Mouse (Mus musculus) heart, embryonic 12.5 days (tissue): ENCODE data around the gene Slc35c1. TPM values are rescaled to one million over a fixed set of nuclear protein-coding genes. Genes with fewer than 3 reads are reported as not detected.
A peak's percentile ranks its signal among the peaks of the same experiment; 100 is the strongest.
"Not testable (repeated sequence)": the region's sequence is repeated elsewhere in the genome, so short reads cannot be mapped to it uniquely, and the experiment has no call there.

Source experiments
- ATAC-seq: fragments of 200-750 bp; cut with Nextera tagmentation; 2 replicates; pipeline ENCODE4 v1.8.0; 2017; ENCODE audit warnings: moderate TSS enrichment, moderate library complexity; ENCODE audit not compliant: insufficient number of reproducible peaks, low FRiP score
- H3K27ac ChIP-seq: fragments of 300-500 bp; sonication (generic); 2 replicates; pipeline ENCODE4 v1.5.1; 2016; ENCODE audit warnings: mild to moderate bottlenecking, moderate library complexity; ENCODE audit not compliant: poor library complexity, severe bottlenecking
- H3K27me3 ChIP-seq: fragments of 300-500 bp; sonication (generic); replicated peaks from 2 replicates; pipeline ENCODE4 v1.6.1; 2016; ENCODE audit warnings: mild to moderate bottlenecking, moderate library complexity
- H3K36me3 ChIP-seq: fragments of 300-500 bp; sonication (generic); 2 replicates; pipeline ENCODE4 v1.6.1; 2016; ENCODE audit warnings: mild to moderate bottlenecking, moderate library complexity
- H3K4me1 ChIP-seq: fragments of 300-500 bp; sonication (generic); replicated peaks from 2 replicates; pipeline ENCODE4 v1.6.1; 2016; ENCODE audit warnings: mild to moderate bottlenecking
- H3K4me2 ChIP-seq: fragments of 300-500 bp; sonication (generic); 2 replicates; pipeline ENCODE4 v1.6.1; 2016; ENCODE audit warnings: mild to moderate bottlenecking, moderate library complexity
- H3K4me3 ChIP-seq: fragments of 300-500 bp; sonication (generic); 2 replicates; pipeline ENCODE4 v1.5.1; 2016; ENCODE audit warnings: mild to moderate bottlenecking
- H3K9ac ChIP-seq: fragments of 300-500 bp; sonication (generic); 2 replicates; pipeline ENCODE4 v1.6.1; 2016; ENCODE audit warnings: mild to moderate bottlenecking, moderate library complexity
- H3K9me3 ChIP-seq: fragments of 300-500 bp; sonication (generic); replicated peaks from 2 replicates; pipeline ENCODE4 v1.6.1; 2016; ENCODE audit warnings: mild to moderate bottlenecking, moderate library complexity
- WGBS: fragments of 180-500 bp; shearing (Covaris S2); methylation state at CpG from one replicate; pipeline ENCODE4 v1.1.7; 2016; 5-methylcytosine and 5-hydroxymethylcytosine counted together
- polyA plus RNA-seq: library from polyadenylated mRNA; unstranded; fragments of >200 nt; fragmentation: Nextera tagmentation; extraction: Ambion mirVana; gene quantifications from 2 replicates; pipeline ENCODE4 v1.2.1, GENCODE M21; 2016

Slc35c1 gene
- polyA plus RNA-seq, 1 experiment from 2014 or later = 10.1 TPM

GRCm38 (mm10) chr2:92487791-92488190 is 27.5 kb upstream of the Slc35c1 start:
- peaks cover 48% of the 10 kb centered on the region for H3K27me3 ChIP-seq
- H3K36me3 ChIP-seq = no peaks in the 10 kb centered on the region
- no peaks in the 10 kb centered on the region for H3K9me3 ChIP-seq
- H3K27ac ChIP-seq = no peak overlapping the region
- H3K4me2 ChIP-seq = no peak overlapping the region
- peaks cover 27% of the 10 kb centered on the region for H3K4me1 ChIP-seq
- WGBS = 68% methylated on average over 8 of the region's 8 CpGs
- H3K4me3 ChIP-seq = no peak overlapping the region
- no peak overlapping the region for H3K9ac ChIP-seq
- ATAC-seq = no peak

GRCm38 (mm10) chr2:92486911-92487310 is 26.6 kb upstream of the Slc35c1 start:
- H3K9ac ChIP-seq = no peak overlapping the region
- peaks cover 21% of the 10 kb centered on the region for H3K4me1 ChIP-seq
- H3K4me2 ChIP-seq = no peak overlapping the region
- ATAC-seq = no peak
- H3K27me3 ChIP-seq = peaks cover 57% of the 10 kb centered on the region
- WGBS = 51% methylated on average over 2 of the region's 2 CpGs
- H3K36me3 ChIP-seq = no peaks in the 10 kb centered on the region
- H3K27ac ChIP-seq = no peak overlapping the region
- no peaks in the 10 kb centered on the region for H3K9me3 ChIP-seq
- H3K4me3 ChIP-seq = no peak overlapping the region

GRCm38 (mm10) chr2:92486403-92486802 is 26.1 kb upstream of the Slc35c1 start:
- Histone ChIP-seq H3K9ac (no peak overlapping the region), H3K4me3 (no peak overlapping the region)
- ATAC-seq = no peak

GRCm38 (mm10) chr2:92485640-92486295 is 25.4 kb upstream of the Slc35c1 start:
- Histone ChIP-seq H3K4me2 (peak overlapping the region; percentile 53), H3K27ac (no peak overlapping the region), H3K4me1 (peaks cover 10% of the 10 kb centered on the region), H3K9me3 (no peaks in the 10 kb centered on the region), H3K36me3 (no peaks in the 10 kb centered on the region), H3K4me3 (no peak overlapping the region), H3K9ac (no peak overlapping the region), H3K27me3 (peaks cover 60% of the 10 kb centered on the region)
- ATAC-seq = 0 out of 2 replicates have a peak, but pooled peaks have one; percentile 31
- WGBS = 8% methylated on average over 15 of the region's 15 CpGs

More at GRCm38 (mm10) chr2:92486403-92486802, 26.1 kb upstream of the Slc35c1 start:
- Histone ChIP-seq H3K4me2 (peak overlapping the region; percentile 53), H3K36me3 (no peaks in the 10 kb centered on the region), H3K4me1 (peaks cover 16% of the 10 kb centered on the region), H3K27me3 (peaks cover 60% of the 10 kb centered on the region), H3K27ac (no peak overlapping the region), H3K9me3 (no peaks in the 10 kb centered on the region)
- 1% methylated on average over 11 of the region's 11 CpGs for WGBS

- WGBS = 29% methylated on average over 23 of the region's 23 CpGs
- H3K9ac ChIP-seq = peak overlapping the region; percentile 35; the same call in 1 of the 2 replicates
Measured at GRCm38 (mm10) chr2:92484256-92485025, 24.1 kb upstream of the Slc35c1 start.

GRCm38 (mm10) chr2:92483505-92483904 is 23.2 kb upstream of the Slc35c1 start:
- no peaks in the 10 kb centered on the region for H3K9me3 ChIP-seq
- peaks cover 58% of the 10 kb centered on the region for H3K27me3 ChIP-seq
- no peaks in the 10 kb centered on the region for H3K36me3 ChIP-seq
- 39% methylated on average over 5 of the region's 5 CpGs for WGBS
- no peak overlapping the region for H3K27ac ChIP-seq
- ATAC-seq = no peak
- no peak overlapping the region for H3K4me3 ChIP-seq
- peaks cover 6% of the 10 kb centered on the region; the same call in 1 of the 2 replicates for H3K4me1 ChIP-seq
- no peak overlapping the region for H3K9ac ChIP-seq
- H3K4me2 ChIP-seq = no peak overlapping the region

More at GRCm38 (mm10) chr2:92484256-92485025, 24.1 kb upstream of the Slc35c1 start:
- no peaks in the 10 kb centered on the region for H3K36me3 ChIP-seq
- peaks cover 6% of the 10 kb centered on the region; the same call in 1 of the 2 replicates for H3K4me1 ChIP-seq
- no peak overlapping the region for H3K27ac ChIP-seq
- H3K27me3 ChIP-seq = peaks cover 60% of the 10 kb centered on the region
- ATAC-seq = no peak
- peak overlapping the region; percentile 53 for H3K4me2 ChIP-seq
- H3K4me3 ChIP-seq = peak overlapping the region; percentile 28
- H3K9me3 ChIP-seq = no peaks in the 10 kb centered on the region

GRCm38 (mm10) chr2:92482551-92482950 is 22.2 kb upstream of the Slc35c1 start:
- 42% methylated on average over 1 of the region's 1 CpGs for whole genome bisulfite sequencing
- Histone ChIP-seq H3K9ac (no peak overlapping the region), H3K4me2 (no peak overlapping the region), H3K27ac (no peak overlapping the region), H3K9me3 (0 out of 2 replicates have a peak, but pooled peaks cover 1% of the 10 kb centered on the region), H3K4me3 (no peak overlapping the region), H3K36me3 (no peaks in the 10 kb centered on the region), H3K27me3 (peaks cover 49% of the 10 kb centered on the region), H3K4me1 (peaks cover 14% of the 10 kb centered on the region)
- ATAC-seq = no peak

- no peak for ATAC-seq
- Histone ChIP-seq H3K4me2 (no peak overlapping the region), H3K36me3 (no peaks in the 10 kb centered on the region), H3K27ac (no peak overlapping the region), H3K9ac (no peak overlapping the region), H3K4me3 (no peak overlapping the region), H3K4me1 (peaks cover 9% of the 10 kb centered on the region), H3K9me3 (peaks cover 11% of the 10 kb centered on the region; the same call in 1 of the 2 replicates), H3K27me3 (peaks cover 20% of the 10 kb centered on the region)
- 83% methylated on average over 4 of the region's 4 CpGs for WGBS
Measured at GRCm38 (mm10) chr2:92478313-92478688, 18.0 kb upstream of the Slc35c1 start.

- WGBS = 59% methylated on average over 12 of the region's 12 CpGs
- no peaks in the 10 kb centered on the region for H3K36me3 ChIP-seq
- peaks cover 9% of the 10 kb centered on the region for H3K4me1 ChIP-seq
- H3K27ac ChIP-seq = 0 out of 2 replicates have a peak overlapping the region, but pooled peaks have one; percentile 8
- peaks cover 15% of the 10 kb centered on the region for H3K27me3 ChIP-seq
- H3K9me3 ChIP-seq = peaks cover 11% of the 10 kb centered on the region; the same call in 1 of the 2 replicates
- no peak overlapping the region for H3K4me3 ChIP-seq
- H3K4me2 ChIP-seq = no peak overlapping the region
- 0 out of 2 replicates have a peak, but pooled peaks have one; percentile 42 for ATAC-seq
- no peak overlapping the region for H3K9ac ChIP-seq
Measured at GRCm38 (mm10) chr2:92477672-92478312, 17.5 kb upstream of the Slc35c1 start.

- H3K27me3 ChIP-seq, H3K4me1 ChIP-seq, H3K4me2 ChIP-seq, ATAC-seq, H3K36me3 ChIP-seq, H3K27ac ChIP-seq, H3K9ac ChIP-seq, H3K4me3 ChIP-seq: not testable (repeated sequence)
- WGBS = 75% methylated on average over 7 of the region's 7 CpGs
- H3K9me3 ChIP-seq = peaks cover 11% of the 10 kb centered on the region; the same call in 1 of the 2 replicates
Measured at GRCm38 (mm10) chr2:92476580-92476979, 16.2 kb upstream of the Slc35c1 start.

GRCm38 (mm10) chr2:92475711-92476110 is 15.4 kb upstream of the Slc35c1 start:
- H3K4me1 ChIP-seq = peaks cover 9% of the 10 kb centered on the region
- no peak overlapping the region for H3K9ac ChIP-seq
- no peak overlapping the region for H3K27ac ChIP-seq
- H3K27me3 ChIP-seq = 0 out of 2 replicates have a peak, but pooled peaks cover 3% of the 10 kb centered on the region
- no peak overlapping the region for H3K4me2 ChIP-seq
- no peak for ATAC-seq
- H3K9me3 ChIP-seq = peaks cover 11% of the 10 kb centered on the region; the same call in 1 of the 2 replicates
- no peaks in the 10 kb centered on the region for H3K36me3 ChIP-seq
- H3K4me3 ChIP-seq = no peak overlapping the region
- WGBS = 69% methylated on average over 2 of the region's 2 CpGs
